Mouse (Mus musculus) thymus, adult 2 months (tissue): ENCODE results near the gene Vipr1.

ENCODE experiments used
- CTCF ChIP-seq: fragments of 200-500 bp; IDR thresholded peaks from 2 replicates; pipeline ENCODE4 v1.5.1; 2012; ENCODE audit warnings: mild to moderate bottlenecking, control low read depth, low read length, moderate library complexity, borderline replicate concordance; ENCODE audit not compliant: control insufficient read depth, poor library complexity, insufficient read depth; ENCODE audit errors: extremely low read depth
- POLR2A ChIP-seq: fragments of 200-500 bp; IDR thresholded peaks from 2 replicates; pipeline ENCODE4 v1.6.1; 2012; ENCODE audit warnings: mild to moderate bottlenecking, low read length, control low read depth, moderate library complexity; ENCODE audit not compliant: control insufficient read depth, poor library complexity, insufficient read depth; ENCODE audit errors: extremely low read depth

- TF ChIP-seq CTCF: no peak
- no peak for TF ChIP-seq POLR2A
Measured at GRCm38 (mm10) chr9:121673716-121674115, 31.2 kb downstream of the Vipr1 start.
